Mouse (Mus musculus) embryonic fibroblast, embryonic 13.5 days (primary cell): ENCODE data around the gene 1700102P08Rik. TPM values are rescaled to one million over a fixed set of nuclear protein-coding genes. Genes with fewer than 3 reads are reported as not detected.

Experiments used
- H3K27ac ChIP-seq: 2 replicates; pipeline ENCODE4 v1.5.1; 2012; ENCODE audit warnings: low read length, control low read depth, inconsistent platforms; ENCODE audit not compliant: insufficient read depth
- H3K4me1 ChIP-seq: 2 replicates; pipeline ENCODE4 v1.6.1; 2011; ENCODE audit warnings: low read length; ENCODE audit not compliant: control insufficient read depth, insufficient read depth
- H3K4me3 ChIP-seq: 2 replicates; pipeline ENCODE4 v1.5.1; 2011; ENCODE audit warnings: mild to moderate bottlenecking, control low read depth, low read length; ENCODE audit not compliant: insufficient read depth
- CTCF ChIP-seq: IDR thresholded peaks from 2 replicates; pipeline ENCODE4 v1.5.1; 2011; ENCODE audit warnings: mild to moderate bottlenecking, control low read depth, low read length, moderate library complexity, borderline replicate concordance; ENCODE audit not compliant: insufficient read depth
- POLR2A ChIP-seq: IDR thresholded peaks from 2 replicates; pipeline ENCODE4 v1.6.1; 2011; ENCODE audit warnings: low read depth, mild to moderate bottlenecking, control low read depth, low read length, moderate library complexity
- polyA plus RNA-seq: library from polyadenylated mRNA; stranded (reverse); fragments of >200 nt; gene quantifications from 2 replicates; pipeline ENCODE4 v1.2.4, GENCODE M21; 2011; ENCODE audit warnings: low read depth; ENCODE audit not compliant: missing spikeins, insufficient read length

Gene 1700102P08Rik
- polyA plus RNA-seq, 1 experiment = 0.63 TPM

GRCm38 (mm10) chr9:108449860-108450259 is 57.3 kb downstream of the 1700102P08Rik start:
- Histone ChIP-seq H3K27ac (no peak overlapping the region), H3K4me3 (no peak overlapping the region), H3K4me1 (no peaks in the 10 kb centered on the region; the same call in 1 of the 2 replicates)
- TF ChIP-seq CTCF = no peak
- TF ChIP-seq POLR2A = no peak

GRCm38 (mm10) chr9:108450292-108451169 is 57.9 kb downstream of the 1700102P08Rik start:
- TF ChIP-seq CTCF (no peak), POLR2A (no peak)

GRCm38 (mm10) chr9:108451170-108451493 is 58.5 kb downstream of the 1700102P08Rik start:
- no peak overlapping the region for H3K27ac ChIP-seq

More at GRCm38 (mm10) chr9:108450292-108451169, 57.9 kb downstream of the 1700102P08Rik start:
- H3K4me1 ChIP-seq = no peaks in the 10 kb centered on the region; the same call in 1 of the 2 replicates
- H3K4me3 ChIP-seq = no peak overlapping the region
- no peak overlapping the region for H3K27ac ChIP-seq

GRCm38 (mm10) chr9:108451519-108452160 is 59.0 kb downstream of the 1700102P08Rik start:
- peak overlapping the region; percentile 51 for H3K4me3 ChIP-seq
- H3K27ac ChIP-seq = no peak overlapping the region
- no peak for TF ChIP-seq CTCF
- TF ChIP-seq POLR2A = no peak
- H3K4me1 ChIP-seq = no peaks in the 10 kb centered on the region; the same call in 1 of the 2 replicates

More at GRCm38 (mm10) chr9:108451170-108451493, 58.5 kb downstream of the 1700102P08Rik start:
- TF ChIP-seq POLR2A (no peak), CTCF (no peak)
- H3K4me3 ChIP-seq = no peak overlapping the region
- H3K4me1 ChIP-seq = no peaks in the 10 kb centered on the region; the same call in 1 of the 2 replicates

GRCm38 (mm10) chr9:108452291-108452906 is 59.8 kb downstream of the 1700102P08Rik start:
- TF ChIP-seq POLR2A (peak; percentile 52), CTCF (0 out of 2 replicates have a peak, but pooled peaks have one; percentile 44)
- no peak overlapping the region for H3K27ac ChIP-seq
- H3K4me1 ChIP-seq = no peaks in the 10 kb centered on the region; the same call in 1 of the 2 replicates
- H3K4me3 ChIP-seq = peak overlapping the region; percentile 51

- Histone ChIP-seq H3K4me3 (peak overlapping the region; percentile 1; the same call in 1 of the 2 replicates), H3K27ac (peak overlapping the region; percentile 16; the same call in 1 of the 2 replicates), H3K4me1 (no peaks in the 10 kb centered on the region; the same call in 1 of the 2 replicates)
- no peak for TF ChIP-seq POLR2A
- TF ChIP-seq CTCF = no peak
These were observed 60.3 kb downstream of the 1700102P08Rik start for GRCm38 (mm10) chr9:108452911-108453310.

GRCm38 (mm10) chr9:108453458-108453857 is 60.9 kb downstream of the 1700102P08Rik start:
- TF ChIP-seq POLR2A (no peak), CTCF (no peak)
- Histone ChIP-seq H3K4me3 (no peak overlapping the region), H3K4me1 (no peaks in the 10 kb centered on the region; the same call in 1 of the 2 replicates), H3K27ac (no peak overlapping the region)

GRCm38 (mm10) chr9:108454429-108454828 is 61.8 kb downstream of the 1700102P08Rik start:
- H3K4me1 ChIP-seq = no peaks in the 10 kb centered on the region; the same call in 1 of the 2 replicates
- H3K27ac ChIP-seq = no peak overlapping the region
- TF ChIP-seq CTCF (no peak), POLR2A (no peak)
- no peak overlapping the region for H3K4me3 ChIP-seq

GRCm38 (mm10) chr9:108455747-108456571 is 63.4 kb downstream of the 1700102P08Rik start:
- Histone ChIP-seq H3K27ac (no peak overlapping the region), H3K4me1 (no peaks in the 10 kb centered on the region), H3K4me3 (no peak overlapping the region)
- TF ChIP-seq POLR2A = no peak
- no peak for TF ChIP-seq CTCF
